Mouse (Mus musculus) heart, adult 2 months (tissue): Measurements from ENCODE around the gene Jdp2.

Source experiments
- EP300 ChIP-seq: fragments of 200-500 bp; IDR thresholded peaks from 2 replicates; pipeline ENCODE4 v1.6.1; 2011; ENCODE audit warnings: low read depth, low read length, control low read depth; ENCODE audit not compliant: insufficient read depth
- POLR2A ChIP-seq: fragments of 200-500 bp; IDR thresholded peaks from 2 replicates; pipeline ENCODE4 v1.6.1; 2011; ENCODE audit warnings: mild to moderate bottlenecking, low read depth, low read length, control low read depth; ENCODE audit not compliant: insufficient read depth

GRCm38 (mm10) chr12:85600637-85601036, 1.8 kb downstream of the Jdp2 start:
- no peak for TF ChIP-seq POLR2A
- no peak for TF ChIP-seq EP300
